Mouse (Mus musculus) C2C12 (cell line): ENCODE data around the gene Gtf2e1.

Experiments used
- CEBPB ChIP-seq: IDR thresholded peaks from one replicate; pipeline ENCODE4 v1.6.1; 2011; ENCODE audit warnings: low read depth, mild to moderate bottlenecking, control low read depth, moderate library complexity
- CTCF ChIP-seq: IDR thresholded peaks from one replicate; pipeline ENCODE4 v1.5.1; 2011; ENCODE audit not compliant: control insufficient read depth, insufficient read depth, insufficient read length
- MAX ChIP-seq: IDR thresholded peaks from one replicate; pipeline ENCODE4 v1.6.1; 2011; ENCODE audit warnings: mild to moderate bottlenecking, control low read depth
- MYOG ChIP-seq: IDR thresholded peaks from one replicate; pipeline ENCODE4 v1.6.1; 2011; ENCODE audit not compliant: control insufficient read depth, insufficient read length; ENCODE audit errors: extremely low read depth

- TF ChIP-seq MAX, result no peak
- TF ChIP-seq CTCF, result no peak
- no peak for TF ChIP-seq MYOG
- TF ChIP-seq CEBPB, result no peak
Observed at GRCm38 (mm10) chr16:37530170-37530569, 9.4 kb downstream of the Gtf2e1 start.
